Mouse (Mus musculus) frontal cortex, postnatal 36 days (tissue): ENCODE measurements around the gene 2310039H08Rik.
"Not testable (repeated sequence)": the region's sequence is repeated elsewhere in the genome, so short reads cannot be mapped to it uniquely, and the experiment has no call there.

Experiments used
- DNase-seq, 2 experiments: peaks; one replicate each; pipeline ENCODE4 v3.0.0; 2022; ENCODE audit warnings: low spot score in 2 of 2

The 2310039H08Rik gene

GRCm38 (mm10) chr17:46763544-46763943 is 8.9 kb upstream of the 2310039H08Rik start, which contains the start of gene Ptcra:
Gene Ptcra (minus strand): TSS chr17:46763712.
- DNase-seq = no peak

- DNase-seq = peak; percentile 64 to 76
Observed at GRCm38 (mm10) chr17:46764916-46765315, 7.5 kb upstream of the 2310039H08Rik start.

DNA sequence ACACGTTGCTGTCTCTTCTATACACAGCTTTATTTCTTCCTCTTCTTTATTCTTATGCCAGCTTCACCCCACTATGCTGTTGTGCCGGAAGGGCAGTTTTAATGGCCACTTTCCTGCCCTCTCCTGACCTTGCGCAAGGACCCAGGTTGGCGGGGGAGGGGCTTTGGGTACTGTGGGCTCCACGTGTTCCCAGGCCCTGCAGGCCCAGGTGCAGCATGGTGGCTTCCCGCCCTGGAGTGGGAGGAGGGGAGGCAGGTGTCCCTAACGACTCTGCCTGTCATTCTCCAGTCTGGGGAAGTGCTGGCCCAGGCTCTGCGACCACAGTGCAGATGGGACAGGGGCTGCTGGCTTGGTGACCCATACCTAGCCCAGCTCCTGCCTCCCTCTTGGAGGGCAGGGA is 4.6 kb upstream of the 2310039H08Rik start:
- no peak for DNase-seq

- no peak for DNase-seq
Observed at GRCm38 (mm10) chr17:46770546-46770945, 1.9 kb upstream of the 2310039H08Rik start.

DNA sequence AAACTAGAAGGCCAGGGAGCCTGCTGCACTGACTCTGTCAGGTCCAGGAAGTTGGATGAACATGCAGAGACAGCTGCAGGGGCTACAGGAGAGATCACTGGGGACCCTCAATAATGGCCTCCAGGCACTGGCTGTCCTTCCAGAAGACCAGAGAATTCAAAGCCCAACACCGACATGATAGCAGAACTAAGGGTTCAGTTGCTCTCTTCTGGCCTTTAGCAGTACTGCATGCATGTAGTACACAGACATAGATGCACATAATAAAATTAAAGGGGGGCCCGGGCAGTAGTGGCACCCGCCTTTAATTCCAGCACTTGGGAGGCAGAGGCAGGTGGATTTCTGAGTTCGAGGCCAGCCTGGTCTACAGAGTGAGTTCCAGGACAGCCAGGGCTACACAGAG is 1.4 kb upstream of the 2310039H08Rik start:
- DNase-seq = no peak

DNA sequence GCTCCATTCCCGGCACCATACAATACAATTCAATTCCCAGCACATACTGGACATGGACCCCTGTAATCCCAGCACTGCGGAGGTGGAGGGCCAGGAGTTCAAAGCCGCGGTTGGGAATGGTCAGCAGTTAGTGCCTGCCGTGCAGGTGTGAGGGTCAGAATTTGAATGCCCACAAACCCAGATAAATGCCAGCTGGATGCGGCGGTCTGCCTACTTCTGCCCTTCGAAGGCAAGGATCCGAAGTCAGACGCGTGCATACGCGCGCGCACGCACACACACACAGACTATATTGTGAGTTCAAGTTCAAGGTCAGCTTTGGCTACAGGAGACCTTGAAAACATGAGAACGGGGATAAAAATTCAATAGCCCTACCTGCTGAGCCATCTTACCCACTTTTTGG is 819 bp upstream of the 2310039H08Rik start:
- no peak for DNase-seq

DNA sequence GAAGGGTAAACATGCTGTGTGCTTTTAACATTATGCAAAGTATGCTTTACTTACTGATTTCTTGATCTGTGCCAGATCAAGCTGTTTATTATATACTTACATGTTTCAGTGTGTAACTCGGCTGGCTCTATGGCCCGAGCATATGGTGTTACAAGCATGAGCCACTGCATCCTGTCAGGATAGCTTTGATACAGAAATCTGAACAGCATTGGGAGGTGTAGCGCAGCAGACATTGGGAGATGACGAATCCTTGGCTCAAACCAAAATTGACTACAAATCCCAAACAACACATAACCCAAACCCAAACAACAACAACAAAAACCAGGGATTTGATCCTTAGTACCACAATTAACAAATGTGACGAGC is 414 bp upstream of the 2310039H08Rik start:
- DNase-seq = no peak

DNA sequence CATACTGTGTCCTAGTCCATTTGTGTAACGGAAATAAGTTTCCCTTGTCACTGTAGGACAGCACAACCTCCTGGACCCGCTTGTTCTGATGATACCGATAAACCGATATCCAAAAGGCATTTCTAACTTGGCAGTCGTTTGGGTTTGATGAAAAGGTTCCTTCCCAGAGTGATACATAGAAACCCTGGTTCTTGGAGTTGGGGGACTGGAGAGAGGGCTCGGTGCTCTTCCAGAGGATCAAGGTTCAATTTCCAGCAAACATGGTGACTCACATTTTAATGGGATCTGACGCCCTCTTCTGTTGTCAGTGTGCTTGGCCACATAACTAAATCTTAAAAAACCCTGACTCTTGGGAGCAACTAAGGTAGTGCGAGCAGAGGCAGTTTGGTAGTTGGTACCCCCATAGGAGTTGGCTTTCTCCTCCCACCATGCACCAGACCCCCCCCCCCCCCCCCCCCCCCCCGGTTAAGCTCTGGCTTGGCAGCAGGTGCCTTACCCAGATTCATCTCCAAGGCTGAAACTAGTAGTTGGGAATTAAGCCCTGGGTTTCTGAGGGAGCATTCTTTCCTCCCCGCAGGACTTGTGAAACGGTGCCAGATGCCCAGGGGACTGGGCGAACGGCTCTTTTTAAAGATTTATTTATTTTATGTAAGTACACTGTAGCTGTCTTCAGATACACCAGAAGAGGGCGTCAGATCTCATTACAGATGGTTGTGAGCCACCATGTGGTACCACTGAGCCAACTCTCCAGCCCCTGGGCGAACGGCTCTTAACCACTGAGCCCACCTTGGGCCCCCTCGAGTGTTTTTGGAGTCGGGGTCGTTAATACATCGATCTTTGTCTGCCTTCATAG is 1.1 kb downstream of the 2310039H08Rik start:
- DNase-seq = no peak

GRCm38 (mm10) chr17:46774131-46774472 is 1.7 kb downstream of the 2310039H08Rik start:
- no peak for DNase-seq

- DNase-seq = no peak
Observed at GRCm38 (mm10) chr17:46775070-46775469, 2.6 kb downstream of the 2310039H08Rik start.

DNA sequence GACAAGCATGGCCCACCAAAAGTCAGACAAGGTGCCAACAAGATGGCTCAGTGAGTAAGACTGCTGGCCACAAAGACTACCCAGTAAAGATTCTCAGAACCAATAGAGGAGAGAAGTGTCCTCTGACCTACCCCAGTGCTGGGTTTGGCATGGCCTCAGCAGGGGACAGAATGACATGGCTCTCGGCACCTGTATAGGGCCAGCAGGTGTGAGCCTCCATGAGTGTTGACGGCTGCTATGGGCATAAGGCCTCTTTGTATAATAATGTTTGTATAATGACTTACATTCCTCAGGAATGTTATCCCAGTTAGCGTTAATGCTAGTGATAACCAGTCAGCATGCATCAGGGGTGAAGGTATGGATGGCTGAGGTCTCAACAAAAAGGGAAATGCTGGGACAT is 3.7 kb downstream of the 2310039H08Rik start:
- no peak for DNase-seq

- no peak for DNase-seq
Observed at GRCm38 (mm10) chr17:46781876-46782275, 9.4 kb downstream of the 2310039H08Rik start.

DNA sequence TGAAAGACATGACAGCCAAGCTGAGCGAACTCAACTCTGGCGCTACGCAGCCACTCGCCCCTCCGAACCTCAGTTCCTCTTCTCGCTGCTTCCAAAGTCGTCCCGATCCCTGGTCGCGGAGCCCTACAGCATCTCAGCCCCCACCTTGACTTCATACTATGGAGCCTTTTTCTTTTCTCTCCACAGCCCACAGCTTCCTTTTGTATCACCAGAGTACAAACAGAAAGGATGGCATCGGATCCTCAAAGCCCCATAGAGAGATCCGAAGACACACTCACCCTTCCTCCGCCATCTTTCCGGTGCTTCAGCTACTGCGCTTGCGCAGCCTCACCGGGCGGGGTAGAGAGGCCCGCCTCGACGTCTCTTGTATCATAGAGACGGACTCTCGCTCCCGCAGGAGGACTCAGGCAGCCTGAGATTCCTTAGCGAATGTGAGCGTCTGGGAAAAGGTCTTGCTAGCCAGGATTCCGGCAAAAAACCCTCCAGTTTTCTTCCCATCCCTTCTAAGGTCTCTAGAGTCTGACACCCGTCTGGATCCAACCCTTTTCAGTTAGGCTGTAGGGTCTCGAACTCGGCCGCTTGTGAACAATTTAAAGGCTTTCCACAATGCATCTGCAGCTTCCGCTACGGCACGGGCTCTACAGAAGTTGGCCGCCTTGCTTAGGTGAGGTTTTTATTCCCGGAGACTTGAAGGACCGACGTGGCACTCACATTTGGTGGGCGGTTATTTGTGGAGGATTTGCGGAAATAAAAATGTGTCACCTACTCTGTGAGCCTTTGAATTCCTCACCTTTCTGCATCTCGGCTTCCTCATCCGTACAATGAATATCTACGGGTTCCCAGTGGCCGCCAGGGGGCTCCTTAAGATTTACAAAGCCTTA is 10.1 kb downstream of the 2310039H08Rik start, which contains the start of gene Rpl7l1:
Gene Rpl7l1 (minus strand): TSS at position 332 of the 881 bp plus-strand sequence.
- peak; percentile 89 to 92 for DNase-seq

DNA sequence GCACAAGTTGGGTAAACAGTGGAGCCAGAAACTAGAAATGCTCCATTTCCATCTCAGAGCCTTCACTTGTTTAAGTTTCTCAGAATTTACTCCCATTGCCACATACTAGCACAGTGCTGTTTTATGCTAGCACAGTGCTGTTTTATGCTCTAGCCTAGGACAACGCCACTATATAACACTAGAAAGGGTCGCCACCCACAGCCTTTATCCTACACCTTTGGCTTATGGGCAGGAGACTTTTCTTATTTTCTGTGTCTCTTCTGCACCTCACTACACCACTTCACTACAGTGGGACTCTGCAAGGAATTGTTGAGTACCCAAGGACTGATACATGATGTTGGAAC is 10.8 kb downstream of the 2310039H08Rik start:
- DNase-seq = no peak

GRCm38 (mm10) chr17:46786952-46787351 is 14.5 kb downstream of the 2310039H08Rik start:
- DNase-seq = no peak

DNA sequence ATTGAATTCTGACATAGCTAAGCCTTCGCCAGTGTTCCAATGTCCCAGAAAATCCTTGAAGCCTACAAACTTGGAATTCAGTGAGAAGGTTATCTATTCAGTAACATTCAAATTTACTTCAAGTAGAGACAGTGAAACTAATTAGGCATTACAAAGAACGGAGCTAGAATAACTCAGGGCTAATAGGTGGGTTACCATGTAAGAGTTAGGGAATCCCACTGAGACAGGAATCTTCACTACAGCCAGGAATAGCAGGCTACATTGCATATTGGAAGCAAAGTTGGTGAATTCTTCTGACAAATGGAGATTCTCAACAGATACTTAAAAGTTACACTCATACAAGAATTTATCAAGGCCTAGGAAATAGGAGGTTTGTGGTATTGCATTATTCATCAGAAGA is 15.5 kb downstream of the 2310039H08Rik start:
- DNase-seq = not testable (repeated sequence)

DNA sequence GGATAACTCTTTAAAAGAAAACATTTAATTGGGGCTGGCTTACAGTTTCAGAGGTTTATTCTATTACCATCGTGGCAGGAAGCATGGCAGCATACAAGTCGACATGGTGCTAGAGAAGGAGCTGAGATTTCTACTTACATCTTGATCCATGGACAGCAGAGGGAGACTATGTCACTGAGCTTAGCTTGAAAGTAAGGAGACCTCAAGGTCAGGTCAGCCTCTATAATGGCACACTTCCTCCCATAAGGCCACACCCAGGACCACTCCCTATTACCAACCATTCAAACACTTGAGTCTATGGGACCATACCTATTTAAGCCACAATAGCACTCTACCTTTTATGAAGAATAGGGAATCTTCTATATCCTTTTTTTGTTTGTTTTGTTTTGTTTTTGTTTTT is 20.5 kb downstream of the 2310039H08Rik start:
- no peak for DNase-seq

- DNase-seq = no peak
Observed at GRCm38 (mm10) chr17:46796743-46797142, 24.3 kb downstream of the 2310039H08Rik start.

DNA sequence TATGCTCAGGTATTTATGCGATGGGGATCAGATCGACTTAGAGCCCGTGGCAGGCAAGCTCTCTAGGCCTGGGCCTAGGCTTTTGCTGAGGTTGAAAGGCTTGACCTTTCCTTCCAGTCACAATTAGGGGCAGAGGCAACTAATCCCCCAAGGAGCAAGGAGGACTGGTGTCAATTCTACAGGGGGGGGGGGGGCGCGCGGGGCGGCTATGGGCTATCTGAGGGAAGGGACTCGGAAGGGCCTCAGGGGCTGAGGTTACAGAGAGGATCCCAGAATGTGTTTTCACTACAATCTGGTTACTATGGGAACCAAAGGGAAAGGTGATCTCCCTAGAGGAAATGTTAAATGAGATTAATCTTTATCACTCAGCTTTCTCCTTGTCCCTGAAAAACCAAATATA is 25.0 kb downstream of the 2310039H08Rik start:
- DNase-seq = no peak

- DNase-seq = no peak
Observed at GRCm38 (mm10) chr17:46799680-46800079, 27.2 kb downstream of the 2310039H08Rik start.

- no peak for DNase-seq
Observed at GRCm38 (mm10) chr17:46801761-46802160, 29.3 kb downstream of the 2310039H08Rik start.

DNA sequence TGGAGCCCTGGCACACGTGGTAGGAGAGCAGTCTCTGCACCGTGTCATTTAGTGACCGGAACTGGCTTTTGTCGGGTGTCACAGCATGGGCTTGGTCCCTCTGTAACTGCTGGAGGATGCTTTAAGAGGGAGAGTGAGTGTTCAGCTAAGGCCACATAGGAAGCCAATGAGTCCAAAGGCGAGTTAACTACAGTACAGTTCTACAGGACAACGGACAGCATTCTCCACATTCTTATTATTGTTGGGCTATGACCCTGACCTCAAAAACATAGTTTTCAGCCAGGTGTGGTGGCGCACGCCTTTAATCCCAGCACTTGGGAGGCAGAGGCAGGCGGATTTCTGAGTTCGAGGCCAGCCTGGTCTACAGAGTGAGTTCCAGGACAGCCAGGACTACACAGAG is 35.9 kb downstream of the 2310039H08Rik start:
- no peak for DNase-seq
